Mouse (Mus musculus): ENCODE measurements around the gene Scaf4. TPM values are rescaled to one million over a fixed set of nuclear protein-coding genes. Genes with fewer than 3 reads are reported as not detected.
"Not testable (repeated sequence)": the region's sequence is repeated elsewhere in the genome, so short reads cannot be mapped to it uniquely, and the experiment has no call there.

Scaf4 gene
- polyA plus RNA-seq, 1 experiment from 2014 or later, result 31.4 TPM

- DNase-seq (ENCODE audit: low read depth, low spot score) (no peak), ATAC-seq (no peak)
- in situ Hi-C loops (cut with MboI; ENCODE audit: low pct_unique_long_range_greater_than_20kb), result no loop called here
- no peaks in the 10 kb centered on the region for H3K27me3 ChIP-seq
- ChIA-PET CTCF (interaction anchor here (2.1 kb wide), 1 partner anchor 10 kb away, joined by 5 read pairs; no protein-coding TSS in a partner anchor), POLR2A (no interaction called here)
- TF ChIP-seq CTCF (IDR thresholded peaks at IDR 0.05), result no peak
Observed at GRCm38 (mm10) chr16:90216414-90216813, 67.9 kb downstream of the Scaf4 start.

DNA sequence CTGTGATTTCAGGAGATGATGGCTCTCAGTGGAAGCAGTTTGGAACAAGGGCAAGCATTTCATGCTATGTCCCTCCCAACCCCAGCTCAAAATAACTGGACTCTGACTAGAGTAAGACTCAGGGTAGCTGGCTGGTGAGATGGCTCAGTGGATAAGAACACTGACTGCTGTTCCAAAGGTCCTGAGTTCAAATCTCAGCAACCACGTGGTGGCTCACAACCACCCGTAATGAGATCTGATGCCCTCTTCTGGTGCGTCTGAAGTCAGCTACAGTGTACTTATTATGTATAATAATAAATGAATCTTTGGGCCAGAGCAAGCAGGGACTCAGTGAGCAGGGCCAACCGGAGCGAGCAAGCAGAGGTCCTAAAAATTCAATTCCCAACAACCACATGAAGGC lies 68.4 kb downstream of the Scaf4 start:
- ATAC-seq; H3K27me3 ChIP-seq; in situ Hi-C loops (cut with MboI; ENCODE audit: low pct_unique_long_range_greater_than_20kb); POLR2A ChIA-PET; DNase-seq (ENCODE audit: low read depth, low spot score): not testable (repeated sequence)
- CTCF ChIA-PET, result interaction anchor here (2.1 kb wide), 1 partner anchor 10 kb away, joined by 5 read pairs; no protein-coding TSS in a partner anchor

DNA sequence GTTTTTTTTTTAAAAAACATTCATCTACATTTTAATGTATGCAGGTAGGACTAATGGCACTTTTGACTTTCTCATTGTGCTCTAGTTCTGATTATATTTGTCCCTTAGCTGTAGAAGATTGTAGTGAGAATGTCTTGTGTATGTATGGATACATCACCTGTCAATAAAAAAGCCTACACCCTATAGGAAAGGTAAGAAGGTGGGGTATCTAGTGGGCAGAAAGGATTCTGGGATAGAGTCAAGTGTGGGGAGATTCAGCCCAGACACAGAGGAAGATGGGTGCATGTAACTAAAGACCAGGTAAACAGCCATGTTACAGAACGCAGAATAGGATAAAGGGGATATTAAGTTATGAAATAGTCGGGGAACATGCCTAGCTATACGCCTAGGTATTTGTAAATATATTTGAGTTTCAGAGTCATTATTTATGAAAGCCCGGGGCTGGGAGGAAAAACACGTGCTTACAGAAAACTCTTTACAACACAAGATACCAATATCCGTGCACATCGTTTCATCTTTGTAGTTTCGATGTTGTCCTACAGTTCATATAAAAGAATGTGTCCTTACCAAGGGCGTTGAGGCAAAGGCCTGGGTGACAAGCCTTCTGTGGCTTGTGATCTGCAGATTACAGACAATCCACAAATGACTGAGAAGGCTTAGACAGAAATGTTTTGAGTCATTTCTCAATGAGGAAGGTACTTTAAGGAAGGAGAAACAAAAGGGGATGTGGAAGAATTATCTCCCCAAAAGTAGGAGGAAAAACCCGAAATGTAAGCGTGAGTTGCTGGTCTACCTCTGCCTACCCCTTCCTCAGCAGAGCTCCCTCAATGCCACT lies 69.4 kb downstream of the Scaf4 start:
- POLR2A ChIA-PET, result no interaction called here
- no peaks in the 10 kb centered on the region for H3K27me3 ChIP-seq
- DNase-seq (ENCODE audit: low read depth, low spot score), result no peak
- no peak for TF ChIP-seq CTCF (IDR thresholded peaks at IDR 0.05)
- no peak for ATAC-seq
- in situ Hi-C loops (cut with MboI; ENCODE audit: low pct_unique_long_range_greater_than_20kb), result no loop called here
- CTCF ChIA-PET, result interaction anchor here (2.1 kb wide), 1 partner anchor 9 kb away, joined by 5 read pairs; no protein-coding TSS in a partner anchor

- TF ChIP-seq CTCF (IDR thresholded peaks at IDR 0.05), result no peak
- POLR2A ChIA-PET, result no interaction called here
- CTCF ChIA-PET, result interaction anchor here (1.2 kb wide), 1 partner anchor 16 kb away, joined by 3 read pairs; no protein-coding TSS in a partner anchor
- no peaks in the 10 kb centered on the region for H3K27me3 ChIP-seq
- ATAC-seq (no peak), DNase-seq (ENCODE audit: low read depth, low spot score) (no peak)
- in situ Hi-C loops (cut with MboI; ENCODE audit: low pct_unique_long_range_greater_than_20kb), result no loop called here
Observed at GRCm38 (mm10) chr16:90213477-90214339, 70.6 kb downstream of the Scaf4 start.

- in situ Hi-C loops (cut with MboI; ENCODE audit: low pct_unique_long_range_greater_than_20kb), result no loop called here
- TF ChIP-seq CTCF (IDR thresholded peaks at IDR 0.05), result no peak
- CTCF ChIA-PET, result no interaction called here
- no peak for ATAC-seq
- POLR2A ChIA-PET, result no interaction called here
- no peaks in the 10 kb centered on the region for H3K27me3 ChIP-seq
- no peak for DNase-seq (ENCODE audit: low read depth, low spot score)
Observed at GRCm38 (mm10) chr16:90211767-90212166, 72.5 kb downstream of the Scaf4 start.

DNA sequence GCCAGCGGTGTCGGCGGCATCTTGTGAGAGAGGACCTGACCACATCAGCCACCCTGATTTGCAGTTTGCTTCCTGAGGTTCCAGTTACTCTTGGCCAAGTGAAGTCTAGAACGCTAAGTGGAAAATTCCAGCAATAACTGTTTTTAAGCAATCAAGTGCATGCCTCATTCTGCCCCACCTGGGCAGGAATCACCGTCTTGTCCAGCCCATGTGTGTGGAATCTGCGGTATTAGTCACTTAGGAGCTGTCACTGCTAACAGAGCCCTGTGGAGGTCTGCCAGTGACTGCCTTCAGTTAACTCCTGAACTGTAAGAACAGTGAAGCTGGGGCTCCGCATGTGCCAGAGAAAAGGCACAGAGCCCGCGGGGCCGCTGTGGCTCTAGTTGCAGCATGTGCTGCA lies 73.6 kb downstream of the Scaf4 start:
- H3K27me3 ChIP-seq, result no peaks in the 10 kb centered on the region
- ATAC-seq (peak; percentile 78), DNase-seq (ENCODE audit: low read depth, low spot score) (no peak)
- no peak for TF ChIP-seq CTCF (IDR thresholded peaks at IDR 0.05)
- CTCF ChIA-PET, result no interaction called here
- in situ Hi-C loops (cut with MboI; ENCODE audit: low pct_unique_long_range_greater_than_20kb), result no loop called here
- POLR2A ChIA-PET, result no interaction called here

GRCm38 (mm10) chr16:90208996-90209395 lies 75.3 kb downstream of the Scaf4 start:
- TF ChIP-seq CTCF (IDR thresholded peaks at IDR 0.05), result no peak
- DNase-seq (ENCODE audit: low read depth, low spot score) (no peak), ATAC-seq (no peak)
- no peaks in the 10 kb centered on the region for H3K27me3 ChIP-seq
- ChIA-PET POLR2A (no interaction called here), CTCF (no interaction called here)
- in situ Hi-C loops (cut with MboI; ENCODE audit: low pct_unique_long_range_greater_than_20kb), result no loop called here

GRCm38 (mm10) chr16:90204868-90205267 lies 79.4 kb downstream of the Scaf4 start:
- CTCF ChIA-PET, result interaction anchor here (1.8 kb wide), 1 partner anchor 11 kb away, joined by 5 read pairs; no protein-coding TSS in a partner anchor
- no peak for ATAC-seq
- TF ChIP-seq CTCF (IDR thresholded peaks at IDR 0.05), result no peak
- H3K27me3 ChIP-seq, result peaks cover 5% of the 10 kb centered on the region
- POLR2A ChIA-PET, result no interaction called here
- DNase-seq (ENCODE audit: low read depth, low spot score), result no peak
- in situ Hi-C loops (cut with MboI; ENCODE audit: low pct_unique_long_range_greater_than_20kb), result no loop called here

- ChIA-PET POLR2A (no interaction called here), CTCF (interaction anchor here (0.9 kb wide), 1 partner anchor 17 kb away, joined by 3 read pairs; no protein-coding TSS in a partner anchor)
- peaks cover 5% of the 10 kb centered on the region for H3K27me3 ChIP-seq
- TF ChIP-seq CTCF (IDR thresholded peaks at IDR 0.05), result no peak
- in situ Hi-C loops (cut with MboI; ENCODE audit: low pct_unique_long_range_greater_than_20kb), result no loop called here
- ATAC-seq (no peak), DNase-seq (ENCODE audit: low read depth, low spot score) (no peak)
Observed at GRCm38 (mm10) chr16:90203226-90203962, 80.9 kb downstream of the Scaf4 start.

DNA sequence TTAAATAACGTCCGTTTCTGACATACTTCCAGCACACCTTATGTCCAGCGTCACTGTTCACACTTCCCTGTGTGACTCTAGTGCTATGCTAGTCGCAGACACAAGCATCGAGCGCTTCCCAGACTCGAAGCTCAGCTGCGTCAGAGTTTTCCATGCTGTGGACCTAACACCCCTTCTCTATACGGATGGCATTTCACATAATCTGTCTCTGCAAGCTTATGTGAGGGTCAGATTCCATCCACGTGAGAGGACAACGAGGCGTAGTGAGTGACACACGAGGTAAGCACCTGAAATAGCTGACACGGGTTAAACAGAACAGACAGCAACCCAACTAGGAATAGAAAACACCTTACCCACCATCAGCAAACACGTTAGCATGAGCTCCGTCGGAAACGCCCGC lies 82.2 kb downstream of the Scaf4 start:
- ATAC-seq (no peak), DNase-seq (ENCODE audit: low read depth, low spot score) (no peak)
- ChIA-PET POLR2A (no interaction called here), CTCF (interaction anchor here (1.2 kb wide), 1 partner anchor 15 kb away, joined by 3 read pairs; no protein-coding TSS in a partner anchor)
- no peak for TF ChIP-seq CTCF (IDR thresholded peaks at IDR 0.05)
- H3K27me3 ChIP-seq, result peaks cover 5% of the 10 kb centered on the region
- in situ Hi-C loops (cut with MboI; ENCODE audit: low pct_unique_long_range_greater_than_20kb), result no loop called here

Data from Patski (cell line).